Mouse (Mus musculus) embryonic facial prominence, embryonic 14.5 days (tissue): ENCODE measurements around the gene Klrc2. TPM values are rescaled to one million over a fixed set of nuclear protein-coding genes. Genes with fewer than 3 reads are reported as not detected.
"Not testable (repeated sequence)": the region's sequence is repeated elsewhere in the genome, so short reads cannot be mapped to it uniquely, and the experiment has no call there.

Experiments used
- ATAC-seq: fragments of 200-750 bp; cut with Nextera tagmentation; 2 replicates; pipeline ENCODE4 v1.8.0; 2017; ENCODE audit warnings: low read depth, moderate number of reproducible peaks, moderate TSS enrichment
- DNase-seq: peaks from one replicate; pipeline ENCODE4 v3.0.0-alpha.2; 2015; ENCODE audit warnings: low spot score
- H3K27ac ChIP-seq: fragments of 300-500 bp; sonication (generic); replicated peaks from 2 replicates; pipeline ENCODE4 v1.5.1; 2014; ENCODE audit warnings: low read depth, mild to moderate bottlenecking, low read length, moderate library complexity
- H3K27me3 ChIP-seq: fragments of 300-500 bp; sonication (generic); replicated peaks from 2 replicates; pipeline ENCODE4 v1.6.1; 2014; ENCODE audit warnings: low read length; ENCODE audit not compliant: control insufficient read depth, insufficient read depth
- H3K36me3 ChIP-seq: fragments of 300-500 bp; sonication (generic); 2 replicates; pipeline ENCODE4 v1.6.1; 2014; ENCODE audit warnings: low read length, mixed read lengths; ENCODE audit not compliant: control insufficient read depth, insufficient read depth
- H3K4me1 ChIP-seq: fragments of 300-500 bp; sonication (generic); 2 replicates; pipeline ENCODE4 v1.6.1; 2014; ENCODE audit warnings: antibody characterized with exemption, low read length; ENCODE audit not compliant: control insufficient read depth, insufficient read depth
- H3K4me2 ChIP-seq: fragments of 300-500 bp; sonication (generic); 2 replicates; pipeline ENCODE4 v1.6.1; 2014; ENCODE audit warnings: low read depth, mild to moderate bottlenecking, low read length, moderate library complexity, mixed read lengths
- H3K4me3 ChIP-seq: fragments of 300-500 bp; sonication (generic); 2 replicates; pipeline ENCODE4 v1.5.1; 2014; ENCODE audit warnings: low read depth, mild to moderate bottlenecking, low read length
- H3K9ac ChIP-seq: fragments of 300-500 bp; sonication (generic); 2 replicates; pipeline ENCODE4 v1.6.1; 2014; ENCODE audit warnings: low read depth, mild to moderate bottlenecking, low read length, moderate library complexity, mixed read lengths
- H3K9me3 ChIP-seq: fragments of 300-500 bp; sonication (generic); 2 replicates; pipeline ENCODE4 v1.6.1; 2016; ENCODE audit warnings: low read length; ENCODE audit not compliant: control insufficient read depth
- WGBS: fragments of 180-500 bp; shearing (Covaris S2); extraction: QIAGEN DNeasy Blood & Tissue Kit; methylation state at CpG from one replicate; pipeline ENCODE4 v1.1.7; 2014; 5-methylcytosine and 5-hydroxymethylcytosine counted together
- polyA plus RNA-seq: library from polyadenylated mRNA; unstranded; fragments of >200 nt; fragmentation: Nextera tagmentation; extraction: Ambion mirVana; gene quantifications from 2 replicates; pipeline ENCODE4 v1.2.1, GENCODE M21; 2014

Klrc2 gene
- not detected in 2 replicates for polyA plus RNA-seq

GRCm38 (mm10) chr6:129660589-129660988 is at the start of gene Klrc2:
Gene Klrc2, minus strand, starts transcription at chr6:129660689.
- H3K36me3 ChIP-seq, H3K4me2 ChIP-seq, H3K9me3 ChIP-seq, H3K4me1 ChIP-seq, DNase-seq, H3K4me3 ChIP-seq, ATAC-seq, H3K27ac ChIP-seq, H3K27me3 ChIP-seq, H3K9ac ChIP-seq: not testable (repeated sequence)
- 78% methylated on average over 4 of the region's 4 CpGs for WGBS

- H3K36me3 ChIP-seq, H3K4me3 ChIP-seq, DNase-seq, H3K9me3 ChIP-seq, H3K27me3 ChIP-seq, H3K9ac ChIP-seq, ATAC-seq, H3K27ac ChIP-seq, H3K4me2 ChIP-seq, H3K4me1 ChIP-seq: not testable (repeated sequence)
- WGBS = 85% methylated on average over 10 of the region's 10 CpGs
Observed at GRCm38 (mm10) chr6:129691436-129691835, 30.9 kb upstream of the Klrc2 start.

GRCm38 (mm10) chr6:129680379-129680778 is 19.9 kb upstream of the Klrc2 start:
- DNase-seq = peak; percentile 3
- ATAC-seq = no peak
- H3K9me3 ChIP-seq = no peaks in the 10 kb centered on the region
- 64% methylated on average over 1 of the region's 1 CpGs for WGBS
- H3K4me2 ChIP-seq = no peak overlapping the region
- H3K27me3 ChIP-seq = no peaks in the 10 kb centered on the region
- no peak overlapping the region for H3K27ac ChIP-seq
- H3K4me1 ChIP-seq = no peaks in the 10 kb centered on the region
- no peak overlapping the region for H3K4me3 ChIP-seq
- no peaks in the 10 kb centered on the region for H3K36me3 ChIP-seq
- no peak overlapping the region for H3K9ac ChIP-seq

GRCm38 (mm10) chr6:129678873-129679272 is 18.4 kb upstream of the Klrc2 start, which contains the start of gene Klrc1:
Gene Klrc1, minus strand, starts transcription at chr6:129678973.
- DNase-seq (no peak), ATAC-seq (no peak)
- no peaks in the 10 kb centered on the region for H3K4me1 ChIP-seq
- H3K27me3 ChIP-seq = no peaks in the 10 kb centered on the region
- no peak within 1 kb of the TSS for H3K4me3 ChIP-seq
- H3K9ac ChIP-seq = no peak within 1 kb of the TSS
- no peak within 1 kb of the TSS for H3K4me2 ChIP-seq
- no peaks in the 10 kb centered on the region for H3K36me3 ChIP-seq
- 71% methylated on average over 3 of the region's 3 CpGs for WGBS
- H3K27ac ChIP-seq = no peak within 1 kb of the TSS
- H3K9me3 ChIP-seq = no peaks in the 10 kb centered on the region

GRCm38 (mm10) chr6:129661301-129661700 is 812 bp upstream of the Klrc2 start:
- H3K4me2 ChIP-seq, DNase-seq, H3K27me3 ChIP-seq, ATAC-seq, H3K4me3 ChIP-seq, H3K4me1 ChIP-seq, H3K9me3 ChIP-seq, H3K27ac ChIP-seq, H3K36me3 ChIP-seq, H3K9ac ChIP-seq: not testable (repeated sequence)
- WGBS = no CpG with 5 or more reads among the region's 3 CpGs

- not testable (repeated sequence) for H3K9ac ChIP-seq, DNase-seq, H3K4me2 ChIP-seq, H3K9me3 ChIP-seq, H3K27me3 ChIP-seq, H3K4me3 ChIP-seq, ATAC-seq, H3K36me3 ChIP-seq, H3K27ac ChIP-seq, H3K4me1 ChIP-seq
- no CpG with 5 or more reads among the region's 3 CpGs for WGBS
Observed at GRCm38 (mm10) chr6:129644054-129644453, 16.4 kb downstream of the Klrc2 start.

GRCm38 (mm10) chr6:129643237-129643636 is 17.3 kb downstream of the Klrc2 start, which contains the start of gene Klrc3:
Gene Klrc3, minus strand, starts transcription at chr6:129643337.
- H3K27ac ChIP-seq, ATAC-seq, H3K4me2 ChIP-seq, H3K27me3 ChIP-seq, H3K9ac ChIP-seq, H3K9me3 ChIP-seq, H3K4me1 ChIP-seq, H3K4me3 ChIP-seq, DNase-seq, H3K36me3 ChIP-seq: not testable (repeated sequence)
- 85% methylated on average over 3 of the region's 3 CpGs for WGBS

- not testable (repeated sequence) for H3K27ac ChIP-seq, H3K9me3 ChIP-seq, ATAC-seq, H3K27me3 ChIP-seq, H3K4me3 ChIP-seq, H3K4me1 ChIP-seq, DNase-seq, H3K9ac ChIP-seq, H3K4me2 ChIP-seq, H3K36me3 ChIP-seq
- WGBS = 77% methylated on average over 2 of the region's 2 CpGs
Observed at GRCm38 (mm10) chr6:129631046-129631445, 29.4 kb downstream of the Klrc2 start.

GRCm38 (mm10) chr6:129623735-129624134 is 36.8 kb downstream of the Klrc2 start, which contains the start of gene Klrk1:
Gene Klrk1, minus strand, starts transcription at chr6:129623864.
- DNase-seq (no peak), ATAC-seq (no peak)
- no peak within 1 kb of the TSS for H3K27ac ChIP-seq
- no peak within 1 kb of the TSS for H3K4me2 ChIP-seq
- 76% methylated on average over 4 of the region's 4 CpGs for WGBS
- H3K36me3 ChIP-seq = no peaks in the 10 kb centered on the region
- no peaks in the 10 kb centered on the region for H3K27me3 ChIP-seq
- no peaks in the 10 kb centered on the region for H3K4me1 ChIP-seq
- no peak within 1 kb of the TSS for H3K9ac ChIP-seq
- H3K4me3 ChIP-seq = no peak within 1 kb of the TSS
- H3K9me3 ChIP-seq = no peaks in the 10 kb centered on the region
